Mouse (Mus musculus) MEL-GATA-1-ER (cell line): Measurements from ENCODE around the gene Asic2.

Experiments
- DNase-seq: peaks from one replicate; pipeline ENCODE4 v3.0.0-alpha.2; 2012; ENCODE audit warnings: low read depth; ENCODE audit errors: extremely low read depth

The Asic2 gene

GRCm38 (mm10) chr11:81968401-81968881, at the start of gene Asic2:
Asic2 (minus strand) TSS chr11:81968457.
- DNase-seq: no peak

- DNase-seq: no peak
Observed at GRCm38 (mm10) chr11:82016181-82016780, 48.0 kb upstream of the Asic2 start.

- no peak for DNase-seq
Observed at GRCm38 (mm10) chr11:82015066-82015465, 46.8 kb upstream of the Asic2 start.

GRCm38 (mm10) chr11:82013756-82014155, 45.5 kb upstream of the Asic2 start:
- no peak for DNase-seq

GRCm38 (mm10) chr11:82011411-82012193, 43.3 kb upstream of the Asic2 start:
- DNase-seq: no peak

- DNase-seq: no peak
Observed at GRCm38 (mm10) chr11:82010115-82010514, 41.9 kb upstream of the Asic2 start.

GRCm38 (mm10) chr11:82006796-82007423, 38.7 kb upstream of the Asic2 start:
- no peak for DNase-seq

- no peak for DNase-seq
Observed at GRCm38 (mm10) chr11:82004810-82005209, 36.6 kb upstream of the Asic2 start.

- DNase-seq: no peak
Observed at GRCm38 (mm10) chr11:82000581-82000980, 32.3 kb upstream of the Asic2 start.

- no peak for DNase-seq
Observed at GRCm38 (mm10) chr11:81999469-81999868, 31.2 kb upstream of the Asic2 start.

GRCm38 (mm10) chr11:81998646-81999045, 30.4 kb upstream of the Asic2 start:
- DNase-seq: no peak

- DNase-seq: no peak
Observed at GRCm38 (mm10) chr11:81997085-81997484, 28.8 kb upstream of the Asic2 start.

GRCm38 (mm10) chr11:81996172-81996841, 28.1 kb upstream of the Asic2 start:
- no peak for DNase-seq

- no peak for DNase-seq
Observed at GRCm38 (mm10) chr11:81983146-81983545, 14.9 kb upstream of the Asic2 start.

- DNase-seq: no peak
Observed at GRCm38 (mm10) chr11:81982191-81982590, 13.9 kb upstream of the Asic2 start.

- DNase-seq: no peak
Observed at GRCm38 (mm10) chr11:81974577-81974976, 6.3 kb upstream of the Asic2 start.

- DNase-seq: no peak
Observed at GRCm38 (mm10) chr11:81973699-81974098, 5.4 kb upstream of the Asic2 start.

GRCm38 (mm10) chr11:81972044-81972443, 3.8 kb upstream of the Asic2 start:
- DNase-seq: no peak

GRCm38 (mm10) chr11:81966626-81967289, 1.5 kb downstream of the Asic2 start:
- DNase-seq: no peak

GRCm38 (mm10) chr11:81965653-81966625, 2.3 kb downstream of the Asic2 start:
- no peak for DNase-seq
